Mouse (Mus musculus) MEL (cell line): ENCODE results near the gene Sec24d. TPM values are rescaled to one million over a fixed set of nuclear protein-coding genes. Genes with fewer than 3 reads are reported as not detected.

Experiments
- DNase-seq: peaks from one replicate; pipeline ENCODE4 v3.0.0; 2011; ENCODE audit warnings: low read depth, low spot score
- H3K27ac ChIP-seq: 2 replicates; pipeline ENCODE4 v1.5.1; 2012; ENCODE audit warnings: low read depth, mild to moderate bottlenecking, control low read depth, low read length, moderate library complexity; ENCODE audit not compliant: control insufficient read depth
- H3K27me3 ChIP-seq, 2 experiments: fragments of 150-350 bp in 1 of 2; sonication (generic) in 1 of 2; 2 replicates each; pipeline ENCODE4 v1.6.1; 2012; ENCODE audit warnings: low read length in 2 of 2, mild to moderate bottlenecking in 2 of 2, improper control_type of control experiment in 1 of 2, moderate library complexity in 1 of 2; ENCODE audit not compliant: insufficient read depth in 2 of 2, control insufficient read depth in 1 of 2
- H3K36me3 ChIP-seq, 2 experiments: 2 replicates each; pipeline ENCODE4 v1.6.1; 2012 to 2014; ENCODE audit warnings: low read length in 2 of 2, improper control_type of control experiment in 1 of 2, inconsistent platforms in 1 of 2, mild to moderate bottlenecking in 1 of 2; ENCODE audit not compliant: insufficient read depth in 2 of 2, control insufficient read depth in 1 of 2
- H3K4me1 ChIP-seq, 2 experiments: fragments of 150-350 bp in 1 of 2; sonication (generic) in 1 of 2; 2 replicates each; pipeline ENCODE4 v1.6.1; 2012; ENCODE audit warnings: low read length in 2 of 2, improper control_type of control experiment in 1 of 2, mild to moderate bottlenecking in 1 of 2; ENCODE audit not compliant: insufficient read depth in 2 of 2, control insufficient read depth in 1 of 2
- H3K4me3 ChIP-seq, 2 experiments: fragments of 150-350 bp in 1 of 2; sonication (generic) in 1 of 2; 2 replicates each; pipeline ENCODE4 v1.5.1; 2012; ENCODE audit warnings: low read depth in 2 of 2, low read length in 2 of 2, mild to moderate bottlenecking in 2 of 2, moderate library complexity in 2 of 2, control low read depth in 1 of 2, improper control_type of control experiment in 1 of 2; ENCODE audit not compliant: control insufficient read depth in 1 of 2, insufficient read depth in 1 of 2
- H3K79me2 ChIP-seq: 2 replicates; pipeline ENCODE4 v1.6.1; 2012; ENCODE audit warnings: mild to moderate bottlenecking, low read length, moderate library complexity; ENCODE audit not compliant: control insufficient read depth, poor library complexity, insufficient read depth
- H3K9ac ChIP-seq: 2 replicates; pipeline ENCODE4 v1.6.1; 2012; ENCODE audit warnings: low read depth, mild to moderate bottlenecking, control low read depth, low read length, moderate library complexity; ENCODE audit not compliant: control insufficient read depth, poor library complexity, severe bottlenecking
- H3K9me3 ChIP-seq: fragments of 150-350 bp; sonication (generic); replicated peaks from 2 replicates; pipeline ENCODE4 v1.6.1; 2012; ENCODE audit warnings: mild to moderate bottlenecking, low read length, improper control_type of control experiment, moderate library complexity; ENCODE audit not compliant: insufficient read depth
- BHLHE40 ChIP-seq: IDR thresholded peaks from 2 replicates; pipeline ENCODE4 v1.6.1; 2012; ENCODE audit warnings: low read depth, mild to moderate bottlenecking, inconsistent platforms, low read length, improper control_type of control experiment, borderline replicate concordance
- CHD1 ChIP-seq: IDR thresholded peaks from 2 replicates; pipeline ENCODE4 v1.6.1; 2012; ENCODE audit warnings: low read depth, mild to moderate bottlenecking, inconsistent platforms, low read length, improper control_type of control experiment
- CTCF ChIP-seq, 3 experiments: IDR thresholded peaks in 2 of 3; conservative IDR thresholded peaks in 1 of 3; 2 replicates each; pipeline ENCODE4 v1.5.1; 2011 to 2012; ENCODE audit warnings: low read length in 3 of 3, low read depth in 2 of 3, mild to moderate bottlenecking in 2 of 3, improper control_type of control experiment in 1 of 3, inconsistent platforms in 1 of 3, mixed read lengths in 1 of 3, moderate library complexity in 1 of 3; ENCODE audit not compliant: control insufficient read depth in 1 of 3, insufficient read depth in 1 of 3, poor library complexity in 1 of 3, severe bottlenecking in 1 of 3
- E2F4 ChIP-seq: IDR thresholded peaks from 2 replicates; pipeline ENCODE4 v1.6.1; 2011; ENCODE audit warnings: low read depth, low read length, improper control_type of control experiment, borderline replicate concordance
- ELF1 ChIP-seq: IDR thresholded peaks from 2 replicates; pipeline ENCODE4 v1.6.1; 2014; ENCODE audit warnings: low read depth, mild to moderate bottlenecking, inconsistent platforms, low read length, improper control_type of control experiment, moderate library complexity
- GABPA ChIP-seq: IDR thresholded peaks from 2 replicates; pipeline ENCODE4 v1.6.1; 2012; ENCODE audit warnings: low read depth, mild to moderate bottlenecking, inconsistent platforms, low read length, improper control_type of control experiment, moderate library complexity
- GATA1 ChIP-seq: IDR thresholded peaks from 2 replicates; pipeline ENCODE4 v1.6.1; 2011; ENCODE audit warnings: low read depth, low read length, improper control_type of control experiment
- HCFC1 ChIP-seq: IDR thresholded peaks from 2 replicates; pipeline ENCODE4 v1.6.1; 2012; ENCODE audit warnings: low read depth, mild to moderate bottlenecking, inconsistent platforms, low read length, improper control_type of control experiment, moderate library complexity
- JUND ChIP-seq: IDR thresholded peaks from 2 replicates; pipeline ENCODE4 v1.6.1; 2011; ENCODE audit warnings: low read depth, mild to moderate bottlenecking, improper control_type of control experiment, low read length
- KAT2A ChIP-seq: conservative IDR thresholded peaks from 2 replicates; pipeline ENCODE4 v1.6.1; 2012; ENCODE audit warnings: low read depth, low read length, improper control_type of control experiment, inconsistent platforms
- MAX ChIP-seq: IDR thresholded peaks from 2 replicates; pipeline ENCODE4 v1.6.1; 2011; ENCODE audit warnings: low read length, improper control_type of control experiment
- MXI1 ChIP-seq: IDR thresholded peaks from 2 replicates; pipeline ENCODE4 v1.6.1; 2011; ENCODE audit warnings: mild to moderate bottlenecking, low read depth, low read length, improper control_type of control experiment
- MYC ChIP-seq: IDR thresholded peaks from 2 replicates; pipeline ENCODE4 v1.6.1; 2011; ENCODE audit warnings: low read depth, mild to moderate bottlenecking, low read length, improper control_type of control experiment, moderate library complexity
- NELFE ChIP-seq: IDR thresholded peaks from 2 replicates; pipeline ENCODE4 v1.6.1; 2011; ENCODE audit warnings: low read depth, low read length, improper control_type of control experiment
- NRF1 ChIP-seq: IDR thresholded peaks from 2 replicates; pipeline ENCODE4 v1.6.1; 2014; ENCODE audit warnings: low read depth, mild to moderate bottlenecking, inconsistent platforms, low read length, improper control_type of control experiment, moderate library complexity; ENCODE audit not compliant: poor library complexity, insufficient read depth, severe bottlenecking
- POLR2AphosphoS5 ChIP-seq: IDR thresholded peaks from 2 replicates; pipeline ENCODE4 v1.6.1; 2012; ENCODE audit warnings: low read depth, borderline replicate concordance, mild to moderate bottlenecking, inconsistent platforms, low read length, moderate library complexity, mixed read lengths
- RAD21 ChIP-seq: IDR thresholded peaks from 2 replicates; pipeline ENCODE4 v1.6.1; 2011; ENCODE audit warnings: mild to moderate bottlenecking, low read depth, low read length, improper control_type of control experiment
- RCOR1 ChIP-seq: IDR thresholded peaks from 2 replicates; pipeline ENCODE4 v1.6.1; 2012; ENCODE audit warnings: low read depth, mild to moderate bottlenecking, inconsistent platforms, low read length, improper control_type of control experiment
- SMC3 ChIP-seq: IDR thresholded peaks from 2 replicates; pipeline ENCODE4 v1.6.1; 2011; ENCODE audit warnings: low read depth, low read length, improper control_type of control experiment
- TBP ChIP-seq: IDR thresholded peaks from 2 replicates; pipeline ENCODE4 v1.8.0; 2011; ENCODE audit warnings: low read depth, low read length, improper control_type of control experiment
- TCF12 ChIP-seq: IDR thresholded peaks from 2 replicates; pipeline ENCODE4 v1.6.1; 2014; ENCODE audit warnings: low read depth, mild to moderate bottlenecking, inconsistent platforms, low read length, improper control_type of control experiment, moderate library complexity
- UBTF ChIP-seq: IDR thresholded peaks from 2 replicates; pipeline ENCODE4 v1.6.1; 2012; ENCODE audit warnings: low read depth, mild to moderate bottlenecking, inconsistent platforms, low read length, improper control_type of control experiment, moderate library complexity, borderline replicate concordance; ENCODE audit not compliant: insufficient read depth
- USF1 ChIP-seq: IDR thresholded peaks from 2 replicates; pipeline ENCODE4 v1.6.1; 2014; ENCODE audit warnings: low read depth, mild to moderate bottlenecking, inconsistent platforms, low read length, improper control_type of control experiment, moderate library complexity
- USF2 ChIP-seq, 2 experiments: IDR thresholded peaks; 2 replicates each; pipeline ENCODE4 v1.6.1; 2011 to 2012; ENCODE audit warnings: improper control_type of control experiment in 2 of 2, low read length in 2 of 2, borderline replicate concordance in 1 of 2, inconsistent platforms in 1 of 2, low read depth in 1 of 2, mild to moderate bottlenecking in 1 of 2; ENCODE audit not compliant: insufficient read depth in 1 of 2
- ZC3H11A ChIP-seq: IDR thresholded peaks from 2 replicates; pipeline ENCODE4 v1.6.1; 2012; ENCODE audit warnings: low read depth, mild to moderate bottlenecking, inconsistent platforms, low read length, improper control_type of control experiment
- ZKSCAN1 ChIP-seq: IDR thresholded peaks from 2 replicates; pipeline ENCODE4 v1.6.1; 2012; ENCODE audit warnings: low read depth, mild to moderate bottlenecking, inconsistent platforms, low read length, improper control_type of control experiment, moderate library complexity
- ZMIZ1 ChIP-seq: IDR thresholded peaks from 2 replicates; pipeline ENCODE4 v1.6.1; 2012; ENCODE audit warnings: low read depth, mild to moderate bottlenecking, inconsistent platforms, low read length, improper control_type of control experiment, moderate library complexity
- polyA plus RNA-seq, 2 experiments: library from polyadenylated mRNA; stranded (reverse) in 1 of 2; unstranded in 1 of 2; fragments of >175 nt in 1 of 2; fragments of >200 nt in 1 of 2; gene quantifications; 2 replicates each; pipeline versions ENCODE4 v1.2.1 to v1.2.4; 2012; ENCODE audit warnings: low replicate concordance in 2 of 2, low read depth in 1 of 2; ENCODE audit not compliant: insufficient read length in 2 of 2, insufficient read depth in 1 of 2, missing spikeins in 1 of 2
- total RNA-seq: library from RNA; depleted of rRNA; stranded (reverse); fragments of 300-350 nt; gene quantifications from 2 replicates; pipeline ENCODE4 v1.2.3, GENCODE M21; 2012

The Sec24d gene
- total and polyA plus RNA-seq, 3 experiments = 10.3 to 23.9 TPM; not detected in 1

DNA sequence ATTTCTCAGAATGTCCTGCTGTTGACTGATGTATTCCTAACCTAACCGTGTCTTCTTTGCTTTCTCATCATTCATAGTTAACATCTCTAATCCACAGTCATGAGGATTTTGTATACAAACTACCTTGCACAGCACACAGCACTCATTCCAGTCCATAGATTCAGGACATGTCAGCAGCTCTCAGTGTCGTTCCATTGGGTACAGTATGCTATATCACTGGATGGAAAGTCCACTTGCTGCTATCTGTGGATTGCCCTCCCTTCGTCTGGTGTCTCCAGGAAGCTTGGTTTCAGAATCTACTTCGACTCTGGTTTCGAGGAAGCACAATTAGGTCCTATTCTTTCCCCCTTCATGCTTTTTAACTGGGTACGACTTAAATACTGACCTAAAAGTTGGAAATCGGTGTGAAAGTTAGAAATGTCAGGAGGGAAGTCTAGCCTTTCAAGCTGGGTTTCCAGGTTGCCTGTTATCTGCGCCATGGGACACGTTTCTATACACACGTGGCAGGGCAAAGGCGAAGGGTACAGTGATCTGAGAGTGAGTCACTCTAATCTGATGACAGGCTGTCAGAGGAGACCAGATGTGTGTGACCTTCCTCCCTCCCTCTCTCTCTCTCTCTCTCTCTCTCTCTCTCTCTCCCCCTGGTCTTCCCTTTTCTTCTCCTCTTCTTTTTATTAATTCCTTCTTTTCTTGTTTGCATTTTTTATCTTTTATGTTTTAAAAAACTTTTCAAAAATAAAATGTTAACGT, 15.8 kb downstream of the Sec24d start (continued):
- TF ChIP-seq USF2 (IDR thresholded peaks at IDR 0.05; ENCODE audit: borderline replicate concordance in 1 of 2, insufficient read depth in 1 of 2, low read depth in 1 of 2, low read length in 2 of 2) = no peak
- TF ChIP-seq TCF12 = 0 out of 2 replicates have a peak, but pooled peaks have one; percentile 25
- TF ChIP-seq MAX = peak; percentile 95
- peak; percentile 73; the same call in 1 of the 2 replicates for TF ChIP-seq BHLHE40
- peak; percentile 27; the same call in 1 of the 2 replicates for TF ChIP-seq USF1
- no peak for TF ChIP-seq UBTF
- TF ChIP-seq TBP = no peak
- no peak for TF ChIP-seq E2F4
- TF ChIP-seq GABPA = no peak
- TF ChIP-seq CTCF (IDR thresholded peaks at IDR 0.05 in 2 of 3, conservative IDR thresholded peaks at IDR 0.05 in 1 of 3; ENCODE audit: control insufficient read depth in 1 of 3, insufficient read depth in 1 of 3, low read depth in 2 of 3, low read length in 3 of 3, poor library complexity in 1 of 3, severe bottlenecking in 1 of 3) = no peak
- TF ChIP-seq NRF1 = no peak
- TF ChIP-seq MXI1 = peak; percentile 90
- TF ChIP-seq GATA1 = peak; percentile 72
- TF ChIP-seq ELF1 = no peak
- no peak for TF ChIP-seq POLR2AphosphoS5

GRCm38 (mm10) chr3:123284284-123284683, 17.0 kb downstream of the Sec24d start:
- TF ChIP-seq MYC = no peak
- no peak for TF ChIP-seq ZKSCAN1
- TF ChIP-seq JUND = no peak
- TF ChIP-seq USF2 (IDR thresholded peaks at IDR 0.05; ENCODE audit: borderline replicate concordance in 1 of 2, insufficient read depth in 1 of 2, low read depth in 1 of 2, low read length in 2 of 2) = no peak
- no peak for TF ChIP-seq RAD21
- TF ChIP-seq CHD1 = no peak
- no peak for TF ChIP-seq E2F4
- no peak for TF ChIP-seq ZC3H11A
- no peak for TF ChIP-seq HCFC1
- TF ChIP-seq BHLHE40 = no peak
- TF ChIP-seq RCOR1 = no peak
- TF ChIP-seq KAT2A = no peak
- TF ChIP-seq ZMIZ1 = no peak
- TF ChIP-seq CTCF (IDR thresholded peaks at IDR 0.05 in 2 of 3, conservative IDR thresholded peaks at IDR 0.05 in 1 of 3; ENCODE audit: control insufficient read depth in 1 of 3, insufficient read depth in 1 of 3, low read depth in 2 of 3, low read length in 3 of 3, poor library complexity in 1 of 3, severe bottlenecking in 1 of 3) = no peak
- TF ChIP-seq POLR2AphosphoS5 = no peak
- TF ChIP-seq SMC3 = no peak
- TF ChIP-seq ELF1 = no peak
- TF ChIP-seq NELFE = no peak
- no peak for TF ChIP-seq NRF1
- no peaks in the 10 kb centered on the region for H3K79me2 ChIP-seq
- DNase-seq = no peak
- H3K9me3 ChIP-seq = no peaks in the 10 kb centered on the region
- H3K9ac ChIP-seq = no peak overlapping the region
- no peak overlapping the region for H3K4me3 ChIP-seq
- H3K27me3 ChIP-seq = no peaks in the 10 kb centered on the region
- H3K36me3 ChIP-seq = no peaks in the 10 kb centered on the region
- peaks cover 0 to 8% of the 10 kb centered on the region in 2 experiments; a peak in 2 of 4 replicates for H3K4me1 ChIP-seq
- H3K27ac ChIP-seq = no peak overlapping the region
